Mouse (Mus musculus) common myeloid progenitor, adult 5-6 weeks (primary cell): ENCODE data around the gene Ryr2. TPM values are rescaled to one million over a fixed set of nuclear protein-coding genes. Genes with fewer than 3 reads are reported as not detected.
"Not testable (repeated sequence)": the region's sequence is repeated elsewhere in the genome, so short reads cannot be mapped to it uniquely, and the experiment has no call there.

ENCODE experiments used
- ATAC-seq: replicated peaks from 2 replicates; pipeline ENCODE4 v1.8.0; 2016; ENCODE audit warnings: low read depth, mild to moderate bottlenecking, moderate TSS enrichment, inconsistent platforms; ENCODE audit not compliant: poor library complexity, severe bottlenecking
- total RNA-seq: library from RNA; stranded (forward); fragments of 200-1000, 187-1606 nt; gene quantifications from 2 replicates; pipeline ENCODE4 v1.2.3, GENCODE M21; 2017

The Ryr2 gene
- total RNA-seq, 1 experiment from 2014 or later: not detected

DNA sequence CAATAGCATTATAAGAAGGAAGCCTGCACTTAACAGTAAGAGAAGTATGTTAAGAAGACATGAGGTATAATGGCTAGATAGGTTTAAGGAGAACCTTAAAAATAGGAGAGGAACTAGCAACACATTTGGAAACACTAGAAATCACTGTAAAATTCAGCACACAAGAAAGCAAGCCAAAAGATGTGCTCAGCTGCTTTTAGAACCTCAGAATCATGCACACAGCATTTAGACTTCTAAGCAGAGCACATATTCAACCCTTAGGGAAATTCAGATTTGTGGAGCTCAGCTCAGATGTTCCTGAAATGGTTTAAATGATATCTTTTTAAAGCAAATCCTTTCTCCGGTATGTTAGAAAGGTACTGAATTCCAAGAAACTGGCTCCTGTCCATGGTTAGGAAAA is 461.9 kb downstream of the Ryr2 start:
- ATAC-seq: no peak

DNA sequence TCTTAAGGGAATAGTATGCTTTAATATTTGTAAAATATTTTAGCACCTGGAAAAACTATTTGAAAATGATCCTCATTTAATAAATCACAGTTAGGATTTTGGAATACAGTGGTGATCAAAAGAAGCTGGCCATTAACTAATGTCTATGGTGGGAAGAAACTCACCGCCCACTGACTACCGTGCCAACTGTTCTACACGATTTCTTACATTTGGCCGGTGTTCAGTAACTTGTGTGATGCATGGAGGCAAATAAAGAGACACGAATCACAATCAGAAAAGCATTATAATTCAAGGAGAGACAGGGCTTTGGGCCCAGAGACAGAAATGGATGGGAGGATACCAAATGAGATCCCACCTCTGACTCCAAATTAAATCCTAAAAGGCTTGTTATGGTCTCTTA is 470.4 kb downstream of the Ryr2 start:
- no peak for ATAC-seq

DNA sequence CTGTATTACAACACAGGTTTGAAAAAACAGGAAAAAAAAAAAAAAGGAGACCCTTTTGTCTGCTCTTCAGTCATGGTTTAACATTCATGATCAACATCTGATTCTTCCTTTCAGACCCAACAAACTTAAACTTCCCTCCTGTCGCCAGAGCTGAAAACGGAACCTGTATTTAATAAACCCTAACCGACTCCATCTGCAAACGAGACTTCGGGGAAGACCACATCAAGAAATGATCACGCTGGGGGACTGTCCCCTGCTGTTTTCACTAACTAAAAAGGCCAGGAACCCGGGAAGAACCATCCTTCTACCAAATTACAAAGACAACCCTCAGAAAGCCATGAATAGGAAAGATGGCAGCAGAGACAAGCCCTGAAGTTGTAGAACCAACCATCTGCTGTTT is 482.2 kb downstream of the Ryr2 start:
- ATAC-seq: no peak

GRCm38 (mm10) chr13:11595431-11595830 is 511.3 kb downstream of the Ryr2 start:
- no peak for ATAC-seq

DNA sequence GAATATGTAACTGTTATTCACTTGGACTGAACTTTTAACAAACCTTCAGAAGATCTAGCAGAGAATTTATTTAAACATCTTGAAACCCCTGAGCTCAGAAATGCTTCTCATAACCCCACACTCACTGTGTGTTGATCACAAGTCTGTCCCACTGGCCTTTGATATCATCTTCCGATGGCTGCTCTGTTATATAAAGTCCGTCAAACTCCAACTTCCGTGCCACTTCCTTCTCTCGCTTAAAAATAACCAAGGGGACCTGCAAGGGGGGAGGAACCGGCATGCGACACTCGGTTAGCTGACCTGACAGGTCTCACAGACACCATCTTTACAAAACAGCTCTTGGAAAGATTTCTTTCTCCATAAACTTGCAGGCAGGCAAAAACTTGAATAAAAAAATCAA is 521.5 kb downstream of the Ryr2 start:
- no peak for ATAC-seq

DNA sequence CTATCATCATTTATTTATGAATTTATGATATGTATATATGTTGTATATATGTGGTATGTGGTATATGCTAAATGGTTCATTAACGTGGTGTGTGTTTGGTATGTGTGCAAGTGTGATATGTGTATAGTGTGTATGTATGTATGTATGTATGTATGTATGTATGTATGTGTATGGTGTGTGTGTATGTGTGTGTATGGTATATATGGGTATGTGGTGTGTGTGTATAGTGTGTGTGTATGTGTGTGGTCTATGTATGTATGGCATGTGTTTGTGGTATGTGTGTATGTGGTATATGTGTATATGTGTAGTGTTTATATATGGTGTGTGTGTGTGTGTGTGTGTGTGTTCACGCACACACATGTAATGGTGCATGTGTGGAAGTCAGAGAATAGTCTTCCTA is 534.2 kb downstream of the Ryr2 start:
- ATAC-seq: no peak

DNA sequence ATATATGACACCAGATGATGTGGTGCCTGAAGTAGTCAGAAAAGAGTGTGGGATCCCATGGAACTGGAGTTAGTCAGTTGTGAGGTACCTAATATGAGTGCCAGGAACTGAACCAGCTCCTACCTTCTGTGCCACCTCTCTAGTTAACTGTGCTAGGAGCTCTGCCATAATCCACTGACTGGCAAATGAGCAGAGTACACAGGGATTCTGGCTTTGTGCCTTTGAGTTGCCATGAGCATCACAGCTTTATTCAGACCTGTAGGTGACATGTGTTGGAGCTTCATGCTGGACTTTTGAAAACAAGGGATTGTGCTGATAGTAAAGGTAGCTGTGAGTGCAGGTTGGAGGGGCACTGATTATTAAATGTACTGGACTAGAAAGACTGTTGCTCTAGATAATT is 539.4 kb downstream of the Ryr2 start:
- ATAC-seq: no peak

DNA sequence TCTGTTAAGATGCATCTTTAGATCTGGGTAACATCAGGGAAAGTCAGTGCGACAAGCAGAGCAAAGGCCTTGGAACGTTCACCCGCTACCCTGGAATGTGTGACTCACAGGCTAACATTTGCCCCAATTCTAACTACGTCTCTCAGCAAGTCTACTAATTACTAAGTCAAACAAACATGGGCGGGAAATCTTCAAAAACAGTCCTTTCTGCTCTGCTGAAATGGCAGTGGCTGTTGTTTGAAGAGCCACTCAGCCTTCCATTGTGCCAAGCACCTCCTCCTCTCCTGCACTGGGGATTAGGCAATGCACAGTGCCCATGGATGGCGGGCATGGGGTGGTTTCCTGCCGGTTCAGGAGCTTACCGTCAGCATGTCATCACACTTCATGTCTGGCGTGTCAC is 540.3 kb downstream of the Ryr2 start:
- no peak for ATAC-seq

DNA sequence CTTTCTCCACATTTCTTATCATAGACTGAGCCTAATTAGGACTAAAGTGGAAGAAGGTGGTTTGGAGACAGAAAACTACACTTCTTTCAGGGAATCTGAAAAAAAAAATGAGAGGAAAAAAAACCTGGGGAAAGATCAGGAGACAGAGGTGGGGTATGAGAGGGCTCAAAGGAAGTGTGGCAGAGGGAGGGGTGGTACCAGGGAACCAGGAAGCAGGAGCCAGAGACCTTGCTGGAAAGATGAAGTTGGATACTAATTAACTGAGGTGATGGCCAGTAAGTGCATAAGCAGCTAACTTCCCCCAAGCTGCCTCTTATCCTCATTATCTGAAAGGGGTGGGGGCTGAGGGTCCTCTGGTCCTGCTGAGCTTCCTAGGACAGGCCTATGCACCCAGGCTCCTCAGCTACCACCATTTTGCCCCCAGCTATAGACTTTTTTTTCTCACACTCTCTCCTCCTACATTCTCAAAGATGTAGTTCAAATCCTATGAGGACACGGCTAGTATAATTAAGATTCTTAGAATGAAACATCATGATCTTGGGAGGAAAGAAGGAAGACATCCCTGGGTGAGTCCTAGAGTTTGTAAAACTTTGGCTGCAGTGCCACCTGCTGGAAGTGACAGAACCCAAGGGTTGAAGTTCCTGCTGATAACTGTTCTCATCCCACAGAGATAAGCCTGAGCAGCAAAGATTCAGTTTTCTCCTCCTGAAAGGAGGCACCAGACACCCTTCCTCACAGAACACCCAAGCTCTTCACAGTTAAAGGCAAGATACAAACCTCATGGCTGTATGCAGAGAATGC is 543.3 kb downstream of the Ryr2 start:
- ATAC-seq: 0 out of 2 replicates have a peak, but pooled peaks have one; percentile 39

DNA sequence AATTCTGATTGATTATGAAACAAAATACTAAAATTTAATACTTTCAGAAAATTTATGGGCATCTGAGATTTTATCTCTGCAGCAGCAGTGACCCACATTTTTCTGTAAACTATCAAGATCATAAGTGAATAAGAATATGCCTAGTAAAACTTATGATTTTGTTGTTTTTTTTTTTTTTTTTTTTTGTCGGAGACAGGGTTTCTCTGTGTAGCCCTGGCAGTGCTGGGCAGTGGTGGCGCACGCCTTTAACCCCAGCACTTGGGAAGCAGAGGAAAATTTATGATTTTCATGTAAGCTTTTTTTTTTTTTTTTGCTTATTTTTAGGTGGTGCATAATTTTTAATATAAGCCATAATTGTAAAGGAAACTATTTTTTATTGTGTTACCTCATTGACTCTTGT is 557.1 kb downstream of the Ryr2 start:
- ATAC-seq: no peak

DNA sequence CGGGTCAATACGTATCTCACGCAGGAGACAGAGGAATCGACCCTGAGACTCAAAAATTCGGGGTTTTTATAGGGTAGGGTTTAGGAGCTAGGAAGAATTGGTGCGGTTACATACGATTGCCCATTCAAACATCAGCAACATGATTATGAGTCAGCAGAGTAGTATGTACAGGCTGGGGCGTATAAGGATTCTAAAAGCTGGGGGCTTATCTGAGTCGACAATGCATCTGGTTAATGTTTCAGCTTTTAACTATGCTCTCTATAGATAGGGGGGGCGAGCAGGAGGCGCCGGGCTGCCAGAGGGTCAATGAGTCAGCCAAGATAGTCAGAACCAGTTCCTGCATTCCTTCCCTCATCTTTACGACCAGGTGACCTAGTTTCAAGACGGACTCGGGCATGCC is 557.6 kb downstream of the Ryr2 start:
- ATAC-seq: not testable (repeated sequence)

GRCm38 (mm10) chr13:11545841-11546240 is 560.9 kb downstream of the Ryr2 start:
- no peak for ATAC-seq

GRCm38 (mm10) chr13:11542546-11542945 is 564.2 kb downstream of the Ryr2 start:
- no peak for ATAC-seq

- ATAC-seq: no peak
These were observed 569.9 kb downstream of the Ryr2 start for GRCm38 (mm10) chr13:11536851-11537250.

DNA sequence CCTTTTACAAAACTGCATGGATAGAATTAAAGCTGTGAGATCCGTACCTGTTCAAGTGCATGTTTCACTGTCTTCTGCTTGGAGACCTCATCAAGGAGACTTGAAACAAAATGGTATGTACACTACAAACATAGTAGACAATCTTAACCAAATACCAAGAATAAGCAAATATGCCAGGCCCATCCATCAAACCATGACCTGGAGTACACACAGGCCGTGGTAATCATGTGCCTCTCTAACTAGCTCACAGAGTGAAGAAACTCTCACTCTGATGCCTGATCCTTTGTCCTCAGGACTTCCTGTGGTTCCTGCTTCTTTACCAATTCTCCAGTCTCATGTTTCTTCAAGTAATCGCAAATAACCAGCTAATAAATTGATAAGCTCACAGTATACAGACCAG is 570.9 kb downstream of the Ryr2 start:
- no peak for ATAC-seq

- no peak for ATAC-seq
These were observed 573.5 kb downstream of the Ryr2 start for GRCm38 (mm10) chr13:11533265-11533664.

- ATAC-seq: no peak
These were observed 574.5 kb downstream of the Ryr2 start for GRCm38 (mm10) chr13:11532014-11532890.

DNA sequence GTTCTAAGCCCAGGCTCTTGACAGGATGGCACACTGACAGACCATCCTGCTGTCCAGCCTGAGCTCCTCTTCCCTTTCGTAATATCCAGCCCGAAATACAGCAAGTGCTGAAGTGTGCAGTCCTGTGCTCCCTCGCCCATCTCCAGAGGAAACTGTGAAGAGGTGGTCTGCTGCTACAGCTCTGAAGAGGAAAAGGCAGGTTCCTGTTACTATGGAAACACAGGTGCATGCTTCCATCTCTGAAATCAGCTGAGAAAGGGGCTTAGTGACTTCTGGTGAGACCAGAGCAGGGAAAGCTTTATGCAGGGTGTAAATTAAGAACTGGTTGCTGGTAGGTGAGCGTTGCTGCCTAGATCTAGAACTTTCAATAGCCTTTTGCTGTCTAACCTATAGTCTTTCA is 583.1 kb downstream of the Ryr2 start:
- ATAC-seq: no peak

GRCm38 (mm10) chr13:11520765-11521164 is 586.0 kb downstream of the Ryr2 start:
- no peak for ATAC-seq

DNA sequence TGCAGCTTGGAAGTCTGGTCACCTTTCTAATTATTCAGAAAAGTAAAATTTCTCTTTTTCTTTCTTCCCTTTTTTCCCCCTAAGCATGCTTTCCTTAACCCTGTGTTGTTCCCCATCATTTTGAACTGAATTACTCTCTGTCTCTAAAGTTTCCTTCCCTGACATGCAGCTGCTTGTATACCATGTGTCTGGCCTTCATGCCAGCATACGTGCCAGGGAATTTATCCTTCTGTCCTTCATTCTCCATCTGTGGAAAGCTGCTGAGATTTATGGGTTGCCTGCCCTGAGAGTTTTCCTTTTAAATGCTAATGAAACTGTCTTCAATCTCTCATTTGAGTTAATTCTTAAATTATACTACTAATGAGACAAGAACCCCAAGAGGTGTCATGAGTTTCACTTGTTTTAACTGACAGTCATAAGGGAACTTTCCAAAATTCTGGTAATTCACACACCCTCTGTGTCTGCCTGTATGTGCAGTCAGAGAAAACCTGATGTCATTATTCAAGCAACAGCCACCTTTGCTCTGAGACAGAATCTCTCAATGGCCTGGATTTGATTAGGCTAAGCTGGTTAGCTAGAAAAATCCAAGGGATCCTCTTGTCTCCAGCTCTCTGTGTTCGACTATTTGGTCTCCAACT is 595.1 kb downstream of the Ryr2 start:
- ATAC-seq: no peak
